Mouse (Mus musculus) brain, embryonic 18.5 days (tissue): Measurements from ENCODE around the gene Hecw2.

Experiments used
- DNase-seq: peaks from one replicate; pipeline ENCODE4 v3.0.0-alpha.2; 2012; ENCODE audit warnings: low read depth, low spot score

The Hecw2 gene

DNA sequence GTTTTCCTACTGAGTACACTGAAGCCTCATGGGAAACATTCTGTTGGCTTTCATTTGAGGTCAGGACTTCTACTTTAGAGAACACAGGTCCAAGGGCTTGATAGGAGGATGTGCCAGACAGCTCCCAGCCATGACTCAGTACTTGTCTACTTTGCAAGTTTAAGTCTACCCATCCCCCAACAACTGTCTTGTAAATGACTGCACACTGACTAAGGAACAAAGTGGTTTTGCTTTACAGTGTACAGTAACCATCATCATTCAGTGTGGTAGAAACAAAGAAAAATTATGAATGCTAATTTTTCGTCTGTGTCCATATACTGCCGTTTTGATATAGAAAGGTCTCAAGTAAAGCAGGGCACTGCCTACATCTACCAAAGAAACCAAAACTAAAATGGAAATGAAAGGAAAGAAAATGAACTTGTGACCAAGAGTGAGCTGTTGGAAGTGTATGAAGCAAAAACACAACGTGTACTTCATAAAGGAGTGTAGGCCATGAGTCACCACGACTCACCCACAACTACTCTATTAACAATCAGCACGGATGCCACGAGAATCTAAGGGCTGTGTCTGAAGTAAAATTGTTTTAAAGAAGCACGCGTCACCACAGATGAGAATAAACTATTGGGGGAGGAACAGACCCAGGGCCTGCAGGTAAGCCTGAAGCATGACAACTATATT, 356.6 kb downstream of the Hecw2 start:
- DNase-seq: no peak

DNA sequence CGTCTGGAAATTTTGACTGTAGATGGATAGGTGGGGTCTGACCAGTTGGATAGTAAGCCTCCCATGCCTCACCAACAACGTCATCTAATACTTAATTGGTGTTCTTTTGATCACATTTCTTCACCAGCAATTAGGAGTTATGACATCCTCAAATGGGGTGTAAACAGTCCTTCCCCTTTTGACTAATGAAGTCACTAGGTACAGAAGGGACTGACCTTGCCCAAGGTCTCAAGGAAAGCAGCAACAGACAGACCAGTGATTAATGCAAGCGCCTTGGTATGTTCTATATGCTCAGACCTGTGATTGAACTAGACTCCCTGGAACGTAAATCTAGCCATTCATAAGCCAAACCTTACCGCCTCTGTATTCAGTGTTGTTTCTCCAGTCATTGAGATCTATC, 364.7 kb downstream of the Hecw2 start:
- DNase-seq: no peak

GRCm38 (mm10) chr1:53829089-53829488, 365.9 kb downstream of the Hecw2 start:
- DNase-seq: no peak

DNA sequence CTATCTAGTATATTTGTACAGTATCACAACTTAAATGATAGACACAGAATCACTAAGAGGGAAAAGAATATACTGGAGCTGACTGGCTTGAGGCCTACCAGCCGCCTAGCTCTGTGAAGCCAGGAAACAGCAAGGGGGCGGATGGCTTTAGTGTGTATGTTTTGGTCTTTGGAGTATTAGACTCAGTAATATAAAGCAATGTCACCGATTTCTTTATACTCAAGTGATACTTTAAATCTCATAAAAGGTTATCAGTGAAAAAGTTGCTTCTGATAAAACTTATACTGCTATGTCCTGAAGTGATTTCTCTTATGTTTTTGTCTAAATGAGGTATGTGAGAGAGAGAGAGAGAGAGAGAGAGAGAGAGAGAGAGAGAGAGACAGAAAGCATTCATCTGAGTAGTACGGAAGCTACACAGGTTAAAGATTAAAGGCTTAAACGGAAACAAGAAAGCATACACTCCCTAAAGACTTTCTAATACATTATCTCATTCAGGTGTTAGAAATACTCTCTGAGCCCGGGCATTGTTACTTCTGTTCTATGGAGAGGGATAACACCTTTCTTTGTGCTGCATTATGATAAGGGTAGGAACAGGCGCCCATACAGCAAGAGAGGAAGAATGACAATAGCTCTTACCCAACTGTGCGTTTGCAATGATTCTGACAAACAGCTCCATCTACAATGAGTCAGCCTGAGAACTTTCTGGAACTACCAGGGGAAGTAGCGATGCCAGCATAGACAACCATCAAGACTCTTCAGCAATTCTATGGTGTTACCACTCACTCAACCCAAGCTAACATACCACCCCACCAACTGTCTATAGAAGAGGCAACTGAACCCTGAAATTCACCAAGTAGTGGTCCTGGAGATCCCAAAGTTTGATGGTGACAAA, 370.3 kb downstream of the Hecw2 start:
- no peak for DNase-seq

- DNase-seq: peak; percentile 56
These were observed 371.1 kb downstream of the Hecw2 start for GRCm38 (mm10) chr1:53823687-53824445.

GRCm38 (mm10) chr1:53821983-53822382, 373.0 kb downstream of the Hecw2 start:
- DNase-seq: no peak

DNA sequence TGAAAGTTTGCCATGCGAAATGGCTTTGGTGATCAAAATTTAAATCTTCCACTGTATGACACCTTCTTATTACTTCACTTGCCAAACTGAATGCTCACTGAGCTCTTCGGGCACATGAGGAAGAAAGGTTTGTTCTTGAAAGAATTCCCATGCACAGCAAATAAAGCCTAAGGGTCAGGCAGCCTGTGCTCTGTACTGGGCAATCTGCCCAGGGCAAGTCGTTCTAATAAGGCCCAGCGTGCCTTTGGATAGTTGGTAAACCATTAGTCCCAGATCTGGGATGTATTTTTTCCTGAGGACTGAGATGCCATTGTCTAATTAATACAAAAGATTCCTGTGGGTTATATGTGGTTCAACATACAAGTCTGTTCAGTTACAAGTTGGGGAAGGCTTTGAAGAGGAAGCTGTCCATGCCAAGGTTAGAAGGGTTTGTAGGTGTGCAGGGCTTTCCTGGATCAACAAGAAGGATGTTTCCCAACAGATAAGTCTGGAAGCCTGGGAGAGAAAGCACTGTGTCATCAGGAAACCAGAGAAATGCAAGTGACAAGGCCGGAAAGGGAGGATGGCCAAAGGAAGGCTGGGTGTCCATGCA, 374.8 kb downstream of the Hecw2 start:
- no peak for DNase-seq

DNA sequence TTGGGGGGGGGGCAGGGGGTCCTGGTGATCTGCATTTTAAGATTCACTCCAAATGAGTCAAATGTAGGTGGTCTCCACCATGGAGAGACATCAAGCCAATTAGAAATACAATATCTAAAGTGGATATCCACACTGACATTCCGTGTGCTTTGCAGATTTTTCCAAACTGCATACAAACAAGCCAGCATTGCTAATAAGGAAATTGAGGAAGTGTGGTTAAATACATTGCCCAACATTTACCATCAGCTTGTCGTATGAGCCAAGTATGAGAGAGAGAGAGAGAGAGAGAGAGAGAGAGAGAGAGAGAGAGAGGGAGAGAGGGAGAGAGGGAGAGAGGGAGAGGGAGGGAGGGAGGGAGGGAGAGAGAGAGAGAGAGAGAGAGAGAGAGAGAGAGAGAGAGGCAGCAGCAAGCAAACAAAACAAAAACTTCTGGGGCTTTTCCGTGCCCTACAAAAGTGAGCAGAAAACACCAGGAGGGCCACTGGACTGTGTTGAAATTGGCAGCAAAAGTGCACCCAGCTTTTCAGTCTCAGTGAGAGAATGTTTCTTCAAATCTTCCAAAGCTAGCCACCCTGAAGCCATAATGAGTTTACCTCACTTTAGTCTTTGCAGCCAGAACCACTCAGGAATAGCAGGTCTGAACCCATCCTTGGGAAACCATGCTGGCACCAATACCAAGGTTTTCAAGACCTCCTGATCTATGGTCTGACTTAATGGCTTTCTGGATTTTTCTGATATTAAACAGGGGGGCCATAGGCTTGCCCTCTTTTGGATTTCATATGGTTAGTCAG, 376.7 kb downstream of the Hecw2 start:
- DNase-seq: no peak

GRCm38 (mm10) chr1:53816353-53816752, 378.6 kb downstream of the Hecw2 start:
- DNase-seq: no peak

DNA sequence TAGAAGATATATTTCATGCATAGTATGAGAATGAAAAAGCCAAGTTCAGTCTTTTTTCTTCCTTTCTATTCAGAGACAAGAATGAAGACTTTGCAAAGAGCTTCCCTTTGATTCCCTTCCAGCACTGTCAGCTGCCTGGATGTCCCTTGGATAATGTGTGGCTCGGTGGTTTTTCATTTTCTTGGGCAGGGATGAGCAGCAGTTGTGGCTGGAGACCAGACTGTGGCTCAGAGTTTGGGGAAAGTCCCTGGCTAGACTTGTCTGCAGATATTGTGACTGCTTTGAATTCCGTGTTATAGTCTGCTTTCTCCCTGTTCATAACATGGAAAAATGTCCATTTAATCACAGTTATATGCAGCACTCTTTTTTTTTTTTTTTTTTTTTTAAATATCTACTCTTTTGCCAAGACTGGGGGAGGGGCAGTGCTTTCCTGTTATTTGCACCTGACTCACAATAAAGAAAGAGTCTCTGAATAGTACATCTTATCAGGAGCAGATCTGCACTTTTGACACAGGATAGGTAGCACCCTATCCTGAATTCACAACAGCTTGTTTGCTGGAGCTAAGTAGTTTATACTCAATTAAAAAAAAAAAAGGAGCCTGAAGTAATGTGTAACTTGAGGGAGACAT, 380.8 kb downstream of the Hecw2 start:
- no peak for DNase-seq

GRCm38 (mm10) chr1:53811919-53812318, 383.0 kb downstream of the Hecw2 start:
- DNase-seq: no peak

- DNase-seq: no peak
These were observed 386.7 kb downstream of the Hecw2 start for GRCm38 (mm10) chr1:53808229-53808628.

- no peak for DNase-seq
These were observed 397.2 kb downstream of the Hecw2 start for GRCm38 (mm10) chr1:53797811-53798210.

- DNase-seq: no peak
These were observed 397.9 kb downstream of the Hecw2 start for GRCm38 (mm10) chr1:53797074-53797473.

- no peak for DNase-seq
These were observed 398.7 kb downstream of the Hecw2 start for GRCm38 (mm10) chr1:53796271-53796670.

- DNase-seq: no peak
These were observed 399.4 kb downstream of the Hecw2 start for GRCm38 (mm10) chr1:53795591-53795990.

DNA sequence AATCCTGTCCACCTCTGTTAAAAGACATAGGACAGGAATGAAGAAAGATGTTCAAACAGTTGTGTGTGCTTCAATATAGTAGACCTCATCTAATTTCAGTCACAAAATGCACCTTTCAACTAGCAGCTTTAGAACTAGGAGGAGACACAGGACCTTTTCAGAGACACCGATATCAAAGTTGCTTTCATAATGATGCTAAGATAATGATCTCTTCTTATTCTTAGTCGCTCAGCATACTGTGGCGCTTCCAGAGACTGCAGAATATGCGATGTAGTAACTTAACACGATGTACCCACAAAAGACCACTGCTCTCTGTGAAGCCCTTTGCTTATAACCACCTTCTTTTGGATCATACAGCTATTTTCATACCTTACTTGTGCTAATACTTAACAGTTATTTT, 399.9 kb downstream of the Hecw2 start:
- DNase-seq: no peak

DNA sequence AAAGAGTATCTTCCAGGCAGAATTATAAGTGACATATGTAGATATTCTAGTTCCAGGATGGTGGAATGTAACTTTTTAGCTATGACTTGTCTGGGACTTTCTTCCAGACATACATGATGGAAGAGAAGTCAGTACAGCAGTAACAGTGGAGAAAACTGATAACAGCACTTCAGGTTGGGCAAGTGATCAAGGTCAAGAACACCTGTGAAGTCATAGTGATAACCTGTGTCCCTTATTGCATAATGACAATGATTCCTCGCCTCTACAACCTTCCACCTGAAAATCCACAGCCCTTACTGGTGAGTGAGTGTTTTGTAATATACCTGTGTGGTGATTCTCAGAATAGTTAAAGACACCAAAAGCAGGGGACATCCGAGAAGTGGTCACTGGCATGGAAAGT, 400.7 kb downstream of the Hecw2 start:
- DNase-seq: no peak

DNA sequence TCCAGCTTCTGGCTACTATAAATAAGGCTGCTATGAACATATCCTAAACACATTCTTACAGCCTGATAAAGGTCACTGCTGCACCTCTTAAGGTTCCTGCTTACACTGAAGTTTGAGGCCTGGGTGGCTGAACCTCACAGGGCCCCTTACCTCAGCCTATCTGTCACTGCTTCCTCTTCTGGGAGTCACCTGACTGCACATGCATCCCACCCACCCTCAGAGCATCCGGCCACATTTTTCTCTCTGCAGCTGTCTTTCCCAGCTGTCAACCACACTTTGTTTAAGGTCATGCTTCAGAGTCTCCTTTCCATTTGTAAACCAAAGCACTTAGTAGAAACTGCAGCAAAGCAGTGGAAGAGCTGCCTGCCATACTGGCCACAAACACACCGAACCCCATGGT, 403.6 kb downstream of the Hecw2 start:
- no peak for DNase-seq

DNA sequence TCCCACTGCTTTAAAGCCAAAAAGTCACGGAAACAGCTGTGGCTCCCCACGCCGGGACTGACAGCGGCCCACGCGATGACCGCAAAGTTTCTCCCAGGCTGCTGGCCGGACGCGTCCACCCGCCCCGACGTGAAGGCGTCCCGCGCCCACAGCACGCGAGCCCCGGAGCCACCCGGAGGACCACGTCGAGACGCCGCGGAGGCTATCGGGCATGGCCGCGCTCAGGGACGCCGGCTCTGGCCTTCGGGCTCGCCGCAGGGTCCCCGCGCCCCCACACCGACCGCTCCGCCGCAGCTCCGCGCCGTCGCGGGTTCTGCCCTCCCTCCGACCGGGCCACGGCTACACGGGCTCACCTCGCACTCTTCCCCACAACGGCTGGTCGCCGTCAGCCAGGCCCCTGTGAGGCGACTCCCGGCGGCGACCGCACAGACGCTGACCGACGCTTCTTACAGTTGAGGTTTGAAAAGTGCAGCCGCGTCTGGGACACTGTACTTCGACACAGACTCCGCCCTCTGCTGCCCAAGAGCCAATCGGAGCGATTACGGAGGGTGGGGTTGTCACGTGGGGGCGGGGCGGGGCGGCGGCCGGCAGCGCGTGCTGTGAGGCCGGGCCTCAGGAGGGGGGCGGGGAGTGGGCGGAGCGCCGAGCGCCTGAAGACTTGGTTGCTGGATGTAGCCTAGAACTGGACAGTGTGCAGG, 410.1 kb downstream of the Hecw2 start, which contains the start of gene Stk17b:
Stk17b (minus strand) TSS at position 504 of the 698 bp plus-strand sequence.
- peak; percentile 50 for DNase-seq
